Mouse (Mus musculus) lung, adult 2 months (tissue): Measurements from ENCODE around the gene Gm44805. TPM values are rescaled to one million over a fixed set of nuclear protein-coding genes. Genes with fewer than 3 reads are reported as not detected.

Source experiments
- DNase-seq: peaks from one replicate; pipeline ENCODE4 v3.0.0; 2022
- H3K4me1 ChIP-seq: fragments of 200-500 bp; 2 replicates; pipeline ENCODE4 v1.6.1; 2011; ENCODE audit warnings: low read length; ENCODE audit not compliant: control insufficient read depth, insufficient read depth
- H3K4me3 ChIP-seq: fragments of 200-500 bp; replicated peaks from 2 replicates; pipeline ENCODE3; 2011; ENCODE audit warnings: low read depth, mild to moderate bottlenecking, control low read depth, low read length; ENCODE audit errors: extremely low read depth
- CTCF ChIP-seq: fragments of 200-500 bp; IDR thresholded peaks from 2 replicates; pipeline ENCODE4 v1.5.1; 2011; ENCODE audit warnings: mild to moderate bottlenecking, low read length, control low read depth; ENCODE audit not compliant: insufficient read depth
- POLR2A ChIP-seq: fragments of 200-500 bp; IDR thresholded peaks from 2 replicates; pipeline ENCODE4 v1.6.1; 2011; ENCODE audit warnings: low read depth, mild to moderate bottlenecking, control low read depth, low read length, borderline replicate concordance; ENCODE audit errors: extremely low read depth
- WGBS: fragments of 180-500 bp; shearing (Covaris S2); methylation state at CpG from one replicate; pipeline ENCODE4 v1.1.7; 2018; 5-methylcytosine and 5-hydroxymethylcytosine counted together
- polyA plus RNA-seq: library from polyadenylated mRNA; depleted of rRNA; stranded (reverse); fragments of >200 nt; gene quantifications from 2 replicates; pipeline ENCODE4 v1.2.3, GENCODE M21; 2012

Gm44805 gene
- polyA plus RNA-seq, 1 experiment: not detected

GRCm38 (mm10) chr7:19683771-19684201 is 2.6 kb upstream of the Gm44805 start:
- DNase-seq: no peak
- TF ChIP-seq CTCF (no peak), POLR2A (no peak)
- H3K4me1 ChIP-seq: no peaks in the 10 kb centered on the region; the same call in 1 of the 2 replicates
- no peak overlapping the region for H3K4me3 ChIP-seq
- WGBS: 78% methylated on average over 6 of the region's 6 CpGs

GRCm38 (mm10) chr7:19682979-19683378 is 1.8 kb upstream of the Gm44805 start:
- Histone ChIP-seq H3K4me3 (no peak overlapping the region), H3K4me1 (no peaks in the 10 kb centered on the region; the same call in 1 of the 2 replicates)
- no peak for DNase-seq
- TF ChIP-seq POLR2A (no peak), CTCF (no peak)
- WGBS: 56% methylated on average over 3 of the region's 3 CpGs

- TF ChIP-seq CTCF: no peak
- TF ChIP-seq POLR2A: no peak
- 70% methylated on average over 2 of the region's 2 CpGs for WGBS
- DNase-seq: no peak
These were observed 521 bp downstream of the Gm44805 start for GRCm38 (mm10) chr7:19680702-19681101.

GRCm38 (mm10) chr7:19678901-19679300 is 2.3 kb downstream of the Gm44805 start:
- H3K4me1 ChIP-seq: no peaks in the 10 kb centered on the region; the same call in 1 of the 2 replicates
- H3K4me3 ChIP-seq: no peak overlapping the region
- DNase-seq: no peak
- 92% methylated on average over 3 of the region's 3 CpGs for WGBS
- TF ChIP-seq CTCF (no peak), POLR2A (no peak)

More at GRCm38 (mm10) chr7:19680702-19681101, 521 bp downstream of the Gm44805 start:
- no peaks in the 10 kb centered on the region; the same call in 1 of the 2 replicates for H3K4me1 ChIP-seq
- no peak overlapping the region for H3K4me3 ChIP-seq

DNA sequence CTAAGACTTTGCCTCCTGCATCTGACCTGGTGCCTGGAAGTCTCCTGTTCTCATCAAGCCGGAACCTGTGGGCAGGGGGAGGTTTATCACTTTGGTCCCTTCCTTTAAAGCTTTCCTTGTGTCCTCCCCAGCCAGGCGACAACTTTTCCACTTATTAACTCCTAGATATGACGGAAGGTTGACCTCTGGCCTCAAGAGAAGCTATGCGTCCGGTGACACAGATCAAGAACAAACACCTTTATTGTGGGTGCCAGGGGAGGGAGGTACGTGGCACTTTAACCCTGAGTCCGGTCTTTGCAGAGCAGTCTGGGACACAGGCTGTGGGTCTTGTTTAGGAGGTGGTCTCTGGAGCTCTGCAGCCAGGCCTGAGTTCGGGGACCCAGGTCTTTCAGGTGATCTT is 3.4 kb downstream of the Gm44805 start, which contains the start of gene Apoc2:
Gene Apoc2, minus strand, starts transcription at position 70 of the 400 bp plus-strand sequence.
- TF ChIP-seq CTCF (no peak), POLR2A (no peak)
- DNase-seq: no peak
- H3K4me3 ChIP-seq: no peak within 1 kb of the TSS
- WGBS: 66% methylated on average over 8 of the region's 8 CpGs
- no peaks in the 10 kb centered on the region for H3K4me1 ChIP-seq

DNA sequence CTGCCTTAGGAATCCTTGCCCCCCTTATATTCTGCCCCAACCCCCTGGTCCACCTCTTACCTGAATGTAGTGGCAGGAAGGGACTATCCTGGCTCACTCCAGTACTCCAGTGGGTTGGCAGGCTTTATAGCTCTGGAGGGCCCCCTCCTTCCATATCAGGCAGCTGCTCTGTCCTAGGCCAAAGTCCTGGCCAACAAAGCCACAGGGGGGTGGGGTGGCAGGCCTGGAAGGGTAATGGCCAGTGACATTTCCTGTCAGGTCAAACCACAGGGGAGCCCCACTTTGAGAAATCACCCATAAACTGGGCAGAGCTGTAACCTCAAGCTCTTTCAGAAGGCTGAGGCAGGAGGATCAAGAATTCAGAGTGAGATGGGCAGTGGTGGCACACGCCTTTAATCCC is 4.6 kb downstream of the Gm44805 start:
- 65% methylated on average over 1 of the region's 1 CpGs for WGBS
- DNase-seq: no peak
- H3K4me3 ChIP-seq: no peak overlapping the region
- no peak for TF ChIP-seq POLR2A
- TF ChIP-seq CTCF: no peak
- no peaks in the 10 kb centered on the region for H3K4me1 ChIP-seq

- no peak for DNase-seq
- H3K4me3 ChIP-seq: no peak overlapping the region
- H3K4me1 ChIP-seq: no peaks in the 10 kb centered on the region
- no peak for TF ChIP-seq POLR2A
- TF ChIP-seq CTCF: no peak
- WGBS: 71% methylated on average over 10 of the region's 10 CpGs
These were observed 5.4 kb downstream of the Gm44805 start for GRCm38 (mm10) chr7:19675824-19676223.

- H3K4me1 ChIP-seq: peaks cover 5% of the 10 kb centered on the region; the same call in 1 of the 2 replicates
- DNase-seq: no peak
- WGBS: 49% methylated on average over 14 of the region's 14 CpGs
- TF ChIP-seq CTCF: no peak
- TF ChIP-seq POLR2A: no peak
- H3K4me3 ChIP-seq: no peak overlapping the region
These were observed 8.0 kb downstream of the Gm44805 start for GRCm38 (mm10) chr7:19673083-19673699.

- no peak for TF ChIP-seq CTCF
- no peak for TF ChIP-seq POLR2A
- Histone ChIP-seq H3K4me1 (peaks cover 5% of the 10 kb centered on the region; the same call in 1 of the 2 replicates), H3K4me3 (no peak overlapping the region)
- DNase-seq: no peak
- WGBS: 69% methylated on average over 10 of the region's 10 CpGs
These were observed 9.7 kb downstream of the Gm44805 start for GRCm38 (mm10) chr7:19671511-19671910.

GRCm38 (mm10) chr7:19668947-19669721 is 12.1 kb downstream of the Gm44805 start:
- peak; percentile 86 for DNase-seq
- 4% methylated on average over 10 of the region's 10 CpGs for WGBS
- TF ChIP-seq POLR2A: no peak
- TF ChIP-seq CTCF: peak; percentile 88
- Histone ChIP-seq H3K4me1 (peaks cover 7% of the 10 kb centered on the region), H3K4me3 (no peak overlapping the region)
